8 mouse cellular contexts compared by ENCODE assay signal in the genomic region with DNA sequence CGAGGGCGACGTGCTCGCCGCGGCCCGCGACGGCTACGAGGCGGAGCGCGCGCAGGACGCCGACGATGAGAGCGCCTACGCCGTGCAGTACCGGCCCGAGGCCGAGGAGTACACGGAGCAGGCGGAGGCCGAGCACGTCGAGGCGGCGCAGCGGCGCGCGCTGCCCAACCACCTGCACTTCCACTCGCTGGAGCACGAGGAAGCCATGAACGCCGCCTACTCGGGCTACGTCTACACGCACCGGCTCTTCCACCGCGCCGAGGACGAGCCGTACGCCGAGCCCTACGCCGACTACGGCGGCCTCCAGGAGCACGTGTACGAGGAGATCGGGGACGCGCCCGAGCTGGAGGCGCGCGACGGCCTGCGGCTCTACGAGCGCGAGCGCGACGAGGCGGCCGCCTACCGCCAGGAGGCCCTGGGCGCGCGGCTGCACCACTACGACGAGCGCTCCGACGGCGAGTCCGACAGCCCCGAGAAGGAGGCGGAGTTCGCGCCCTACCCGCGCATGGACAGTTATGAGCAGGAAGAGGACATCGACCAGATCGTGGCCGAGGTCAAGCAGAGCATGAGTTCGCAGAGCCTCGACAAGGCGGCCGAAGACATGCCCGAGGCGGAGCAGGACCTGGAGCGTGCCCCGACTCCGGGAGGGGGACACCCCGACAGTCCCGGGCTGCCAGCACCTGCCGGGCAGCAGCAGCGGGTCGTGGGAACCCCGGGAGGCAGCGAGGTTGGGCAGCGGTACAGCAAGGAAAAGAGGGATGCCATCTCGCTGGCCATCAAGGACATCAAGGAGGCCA.
DNase-seq lines count a peak whose midpoint lies in the region; ATAC-seq and TF ChIP-seq lines count a peak whose summit lies in the region.

No protein-coding gene starts in this region.

- peak overlapping the region; percentile 38 for H3K4me3 ChIP-seq in forebrain, embryonic 14.5 days (ENCODE audit: low read depth, low read length)
- peak overlapping the region; percentile 50 for H3K4me3 ChIP-seq in heart, embryonic 15.5 days
- H3K4me3 ChIP-seq in liver, embryonic 14.5 days (ENCODE audit: insufficient read depth in 1 of 2, low read depth in 2 of 2, low read length in 2 of 2), result no peak overlapping the region
- H3K4me3 ChIP-seq in neural tube, embryonic 14.5 days (ENCODE audit: low read depth, low read length), result peak overlapping the region; percentile 27

- H3K9me3 ChIP-seq in forebrain, embryonic 14.5 days (replicated peaks; ENCODE audit: control insufficient read depth, low read length), result no peaks in the 10 kb centered on the region
- no peaks in the 10 kb centered on the region for H3K9me3 ChIP-seq in heart, embryonic 15.5 days (replicated peaks)
- H3K9me3 ChIP-seq in liver, embryonic 14.5 days (ENCODE audit: control insufficient read depth, low read length), result no peaks in the 10 kb centered on the region
- no peaks in the 10 kb centered on the region for H3K9me3 ChIP-seq in neural tube, embryonic 14.5 days (ENCODE audit: control insufficient read depth, low read length)

- TF ChIP-seq CTCF in liver, embryonic 14.5 days (IDR thresholded peaks at IDR 0.05; ENCODE audit: low read depth), result no peak

- H3K4me1 ChIP-seq in forebrain, embryonic 14.5 days (ENCODE audit: control insufficient read depth, insufficient read depth, low read length), result 0 out of 2 replicates have a peak, but pooled peaks cover under 1% of the 10 kb centered on the region
- H3K4me1 ChIP-seq in heart, embryonic 15.5 days (replicated peaks), result peaks cover 11% of the 10 kb centered on the region
- no peaks in the 10 kb centered on the region for H3K4me1 ChIP-seq in liver, embryonic 14.5 days (replicated peaks; ENCODE audit: control insufficient read depth in 2 of 2, insufficient read depth in 2 of 2, low read length in 1 of 2)
- H3K4me1 ChIP-seq in neural tube, embryonic 14.5 days (ENCODE audit: control insufficient read depth, insufficient read depth, low read length), result 0 out of 2 replicates have a peak, but pooled peaks cover 6% of the 10 kb centered on the region

- intact Hi-C loops in heart, postnatal 25 days (cut with DNase I), result no loop called here

- H3K4me2 ChIP-seq in forebrain, embryonic 14.5 days (ENCODE audit: low read length), result peak overlapping the region; percentile 54
- peak overlapping the region; percentile 80 for H3K4me2 ChIP-seq in heart, embryonic 15.5 days
- peak overlapping the region; percentile 25 for H3K4me2 ChIP-seq in liver, embryonic 14.5 days (ENCODE audit: low read depth)
- H3K4me2 ChIP-seq in neural tube, embryonic 14.5 days (ENCODE audit: low read depth, low read length), result peak overlapping the region; percentile 42

- DNase-seq in heart, adult 11 months, result peak; percentile 95
- DNase-seq in heart, postnatal 25 days (ENCODE audit: low spot score), result no peak
- peak; percentile 74 for DNase-seq in forebrain, embryonic 14.5 days (ENCODE audit: low spot score)
- DNase-seq in kidney, postnatal 25 days, result peak; percentile 2 to 46
- DNase-seq in liver, embryonic 14.5 days (ENCODE audit: low read depth in 3 of 3, low spot score in 3 of 3), result no peak
- DNase-seq in yolk sac, embryonic 10.5 days (ENCODE audit: low spot score), result peak; percentile 38

- H3K27ac ChIP-seq in forebrain, embryonic 14.5 days (ENCODE audit: low read depth, low read length), result no peak overlapping the region
- no peak overlapping the region for H3K27ac ChIP-seq in heart, embryonic 15.5 days
- H3K27ac ChIP-seq in liver, embryonic 14.5 days, result no peak overlapping the region
- H3K27ac ChIP-seq in neural tube, embryonic 14.5 days (ENCODE audit: low read depth, low read length), result no peak overlapping the region; the same call in 1 of the 2 replicates

- WGBS in forebrain, embryonic 14.5 days, result 24% methylated on average over 107 of the region's 110 CpGs
- WGBS in heart, embryonic 15.5 days, result 18% methylated on average over 107 of the region's 110 CpGs
- WGBS in liver, embryonic 14.5 days (ENCODE audit: insufficient replicate concordance), result 20% methylated on average over 106 of the region's 110 CpGs
- 17% methylated on average over 105 of the region's 110 CpGs for WGBS in neural tube, embryonic 14.5 days

- peak overlapping the region; percentile 45 for H3K9ac ChIP-seq in forebrain, embryonic 14.5 days (ENCODE audit: low read length)
- peak overlapping the region; percentile 48 for H3K9ac ChIP-seq in heart, embryonic 15.5 days
- no peak overlapping the region for H3K9ac ChIP-seq in liver, embryonic 14.5 days (replicated peaks)
- H3K9ac ChIP-seq in neural tube, embryonic 14.5 days (replicated peaks; ENCODE audit: low read depth, low read length), result 0 out of 2 replicates have a peak overlapping the region, but pooled peaks have one; percentile 5

- TF ChIP-seq EP300 in liver, embryonic 14.5 days (IDR thresholded peaks at IDR 0.05; ENCODE audit: low read depth), result no peak

- H3K36me3 ChIP-seq in forebrain, embryonic 14.5 days (ENCODE audit: control insufficient read depth, insufficient read depth, low read length), result no peaks in the 10 kb centered on the region
- no peaks in the 10 kb centered on the region for H3K36me3 ChIP-seq in heart, embryonic 15.5 days
- no peaks in the 10 kb centered on the region for H3K36me3 ChIP-seq in liver, embryonic 14.5 days (replicated peaks; ENCODE audit: control insufficient read depth, insufficient read depth, low read depth)
- no peaks in the 10 kb centered on the region; the same call in 1 of the 2 replicates for H3K36me3 ChIP-seq in neural tube, embryonic 14.5 days (ENCODE audit: control insufficient read depth, insufficient read depth, low read length)

- peak; percentile 89 for ATAC-seq in forebrain, embryonic 14.5 days
- peak; percentile 66 for ATAC-seq in heart, embryonic 15.5 days (replicated peaks; ENCODE audit: insufficient number of reproducible peaks, insufficient read depth, low FRiP score, low read depth)
- ATAC-seq in liver, embryonic 14.5 days (ENCODE audit: insufficient read depth), result no peak
- peak; percentile 86 for ATAC-seq in neural tube, embryonic 14.5 days (ENCODE audit: low read depth)

- H3K27me3 ChIP-seq in forebrain, embryonic 14.5 days (replicated peaks; ENCODE audit: control insufficient read depth, insufficient read depth, low read length), result peaks cover 14% of the 10 kb centered on the region; the same call in 1 of the 2 replicates
- peaks cover 39% of the 10 kb centered on the region for H3K27me3 ChIP-seq in heart, embryonic 15.5 days
- H3K27me3 ChIP-seq in liver, embryonic 14.5 days (ENCODE audit: control insufficient read depth, insufficient read depth, low read length), result peaks cover 16% of the 10 kb centered on the region
- no peaks in the 10 kb centered on the region for H3K27me3 ChIP-seq in neural tube, embryonic 14.5 days (ENCODE audit: control insufficient read depth, insufficient read depth, low read length)

Comparison
In these comparisons a context has a peak if more than half of its experiments do, and no peak if none do; other contexts are left out.
1. DNase-seq: peak in heart, adult 11 months (single experiment), forebrain, embryonic 14.5 days (single experiment), kidney, postnatal 25 days (2 of 2) and yolk sac, embryonic 10.5 days (single experiment); none in heart, postnatal 25 days (single experiment) and liver, embryonic 14.5 days (0 of 3).
2. H3K4me2 ChIP-seq: peak in every context shown above with its lines; median percentile 80 in heart, embryonic 15.5 days; 54 in forebrain, embryonic 14.5 days; 42 in neural tube, embryonic 14.5 days; 25 in liver, embryonic 14.5 days.
3. H3K4me3 ChIP-seq: peak in forebrain, embryonic 14.5 days (single experiment), heart, embryonic 15.5 days (single experiment) and neural tube, embryonic 14.5 days (single experiment); none in liver, embryonic 14.5 days (0 of 2).